Mouse (Mus musculus): ENCODE measurements around the gene Rubcnl. TPM values are rescaled to one million over a fixed set of nuclear protein-coding genes. Genes with fewer than 3 reads are reported as not detected.

Gene Rubcnl
- 1 to 10 TPM; 1.2 to 3.1 (median 2.0) TPM for total RNA-seq (2022)

- DNase-seq (ENCODE audit: low spot score in 2 of 2): peak; percentile 37 to 39
Measured at GRCm38 (mm10) chr14:75015856-75016714, at the start of gene Rubcnl. Gene Rubcnl, plus strand, starts transcription at chr14:75016027.

GRCm38 (mm10) chr14:74972216-74972615 is 43.6 kb upstream of the Rubcnl start:
- no peak for DNase-seq (ENCODE audit: low spot score in 2 of 2)

DNA sequence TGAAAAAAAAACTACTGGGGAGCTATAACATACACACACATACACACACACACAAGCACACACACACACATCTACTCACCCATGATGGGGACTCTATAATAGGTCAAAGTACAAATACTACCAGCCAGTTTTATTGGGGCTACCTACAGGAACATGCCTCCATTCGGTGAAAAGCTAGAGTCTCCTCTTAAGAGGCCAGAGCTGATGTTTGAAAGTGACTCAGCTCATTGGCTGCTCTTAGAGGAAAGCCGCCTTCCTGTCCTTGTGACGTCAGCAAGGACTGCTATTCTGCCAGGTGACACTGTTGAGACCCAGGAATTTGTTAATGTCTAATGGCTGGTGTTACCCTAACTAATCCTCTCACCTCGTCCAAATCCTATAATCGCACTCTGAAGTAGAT is 43.1 kb upstream of the Rubcnl start:
- DNase-seq (ENCODE audit: low spot score in 2 of 2): no peak

DNA sequence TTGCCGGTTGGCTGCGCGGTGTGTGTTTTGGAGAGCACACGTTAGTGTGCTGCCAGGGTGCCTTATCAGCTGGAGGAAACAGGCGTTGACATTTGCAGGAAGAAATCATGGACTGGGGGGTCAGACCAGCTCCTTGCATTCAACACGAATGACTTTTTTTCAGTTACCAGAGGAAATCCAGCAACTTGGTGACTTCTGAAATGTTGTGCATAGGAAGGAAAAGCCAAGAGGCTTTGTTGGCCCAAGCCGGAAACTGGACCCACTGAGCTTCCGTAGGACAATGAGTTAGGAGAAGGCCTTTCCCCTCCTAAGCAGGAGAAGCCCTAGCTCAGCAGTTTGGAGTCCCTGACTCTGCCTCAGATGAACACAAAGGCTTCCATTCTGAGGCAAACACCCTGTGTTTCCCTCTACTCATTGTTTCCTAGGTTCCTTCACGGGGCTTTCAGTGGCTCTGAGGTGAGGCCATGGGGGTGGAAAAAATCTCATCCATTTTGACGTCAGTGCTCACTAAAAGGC is 41.6 kb upstream of the Rubcnl start:
- no peak for DNase-seq (ENCODE audit: low spot score in 2 of 2)

DNA sequence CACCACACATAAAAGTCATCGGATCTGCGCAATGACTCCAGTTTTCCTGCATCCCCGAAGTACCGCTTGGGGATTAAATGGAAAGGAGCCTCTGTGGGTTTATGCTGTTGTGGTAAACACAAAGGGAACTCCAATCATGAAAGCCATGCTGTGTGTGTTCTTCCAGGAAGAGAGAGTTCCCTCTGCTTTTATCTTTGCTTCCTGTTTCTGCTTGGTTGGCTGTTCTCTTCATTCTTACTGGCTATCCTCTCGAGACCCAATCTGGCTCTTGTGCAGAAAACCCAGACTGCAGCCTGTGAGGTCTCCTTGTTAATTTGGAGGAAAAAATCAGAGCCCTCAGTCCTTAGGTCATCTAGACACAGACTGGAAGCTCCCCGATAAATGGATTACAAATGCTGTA is 38.9 kb upstream of the Rubcnl start:
- DNase-seq (ENCODE audit: low spot score in 2 of 2): no peak

GRCm38 (mm10) chr14:74981016-74981415 is 34.8 kb upstream of the Rubcnl start:
- DNase-seq (ENCODE audit: low spot score in 2 of 2): no peak

GRCm38 (mm10) chr14:74983079-74983478 is 32.7 kb upstream of the Rubcnl start:
- no peak for DNase-seq (ENCODE audit: low spot score in 2 of 2)

GRCm38 (mm10) chr14:74984817-74985391 is 30.9 kb upstream of the Rubcnl start:
- peak; percentile 6 to 26 for DNase-seq (ENCODE audit: low spot score in 2 of 2)

- DNase-seq (ENCODE audit: low spot score in 2 of 2): no peak
Measured at GRCm38 (mm10) chr14:74985658-74986057, 30.2 kb upstream of the Rubcnl start.

- DNase-seq (ENCODE audit: low spot score in 2 of 2): no peak
Measured at GRCm38 (mm10) chr14:74986527-74986926, 29.3 kb upstream of the Rubcnl start.

- DNase-seq (ENCODE audit: low spot score in 2 of 2): no peak
Measured at GRCm38 (mm10) chr14:74989322-74989721, 26.5 kb upstream of the Rubcnl start.

DNA sequence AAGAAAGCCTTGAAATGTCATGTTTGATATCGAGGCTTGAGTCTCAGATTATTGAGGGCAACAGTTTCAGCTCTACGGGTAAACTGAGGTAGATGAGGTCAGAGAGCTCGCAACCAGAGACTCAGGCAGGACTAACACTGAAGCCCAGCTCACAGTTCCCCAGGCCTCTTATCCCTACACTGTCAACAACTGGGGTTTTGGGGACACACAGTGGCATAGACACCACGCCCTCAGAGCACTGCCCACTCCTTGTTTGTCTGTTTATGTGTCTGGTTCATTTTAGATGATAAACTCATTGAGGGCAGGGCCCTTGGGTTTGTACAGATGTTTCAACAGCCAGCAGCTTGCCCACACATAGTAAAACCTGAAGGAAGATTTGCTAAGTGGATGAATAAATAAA is 25.9 kb upstream of the Rubcnl start:
- DNase-seq (ENCODE audit: low spot score in 2 of 2): no peak

DNA sequence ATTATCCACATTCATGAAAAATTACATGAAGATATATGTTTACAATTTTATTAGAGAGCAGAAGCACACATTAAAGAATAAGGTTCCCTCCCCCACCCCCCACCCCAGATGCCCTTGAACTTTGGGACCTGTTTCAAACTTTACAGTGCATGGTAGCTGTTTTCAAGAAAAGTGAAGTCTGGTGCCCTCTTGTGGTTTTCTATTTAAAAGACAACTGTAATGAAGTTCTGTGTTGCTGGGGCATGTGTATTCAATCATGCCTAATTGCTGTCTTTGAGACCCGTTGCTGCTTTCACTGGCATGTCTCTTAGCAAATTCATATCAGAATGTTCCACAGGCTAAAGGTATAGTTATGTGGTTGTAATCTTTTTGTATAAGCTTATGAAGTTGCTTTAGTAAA is 25.3 kb upstream of the Rubcnl start:
- DNase-seq (ENCODE audit: low spot score in 2 of 2): no peak

- no peak for DNase-seq (ENCODE audit: low spot score in 2 of 2)
Measured at GRCm38 (mm10) chr14:74996556-74996955, 19.3 kb upstream of the Rubcnl start.

DNA sequence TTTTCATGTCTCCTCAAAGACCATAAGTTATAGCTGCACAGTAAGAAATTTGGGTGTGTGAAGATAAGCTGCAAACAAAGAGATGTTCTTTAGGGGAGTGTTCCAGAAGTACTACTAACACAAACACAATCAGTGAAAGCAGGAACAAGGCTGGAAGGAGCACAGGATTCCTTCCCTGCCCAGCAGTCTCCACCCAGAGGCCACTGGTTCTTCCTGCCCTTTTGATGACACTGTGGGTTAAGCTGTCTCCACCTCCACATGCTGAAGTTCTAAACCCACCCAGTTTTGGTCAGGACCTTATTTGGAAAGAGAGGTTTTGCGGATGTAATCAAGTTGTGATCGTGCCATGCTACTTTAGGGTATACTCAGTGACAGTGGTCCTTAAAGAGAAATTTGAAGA is 18.8 kb upstream of the Rubcnl start:
- no peak for DNase-seq (ENCODE audit: low spot score in 2 of 2)

- DNase-seq (ENCODE audit: low spot score in 2 of 2): no peak
Measured at GRCm38 (mm10) chr14:75001364-75001763, 14.5 kb upstream of the Rubcnl start.

GRCm38 (mm10) chr14:75003356-75003755 is 12.5 kb upstream of the Rubcnl start:
- no peak for DNase-seq (ENCODE audit: low spot score in 2 of 2)

DNA sequence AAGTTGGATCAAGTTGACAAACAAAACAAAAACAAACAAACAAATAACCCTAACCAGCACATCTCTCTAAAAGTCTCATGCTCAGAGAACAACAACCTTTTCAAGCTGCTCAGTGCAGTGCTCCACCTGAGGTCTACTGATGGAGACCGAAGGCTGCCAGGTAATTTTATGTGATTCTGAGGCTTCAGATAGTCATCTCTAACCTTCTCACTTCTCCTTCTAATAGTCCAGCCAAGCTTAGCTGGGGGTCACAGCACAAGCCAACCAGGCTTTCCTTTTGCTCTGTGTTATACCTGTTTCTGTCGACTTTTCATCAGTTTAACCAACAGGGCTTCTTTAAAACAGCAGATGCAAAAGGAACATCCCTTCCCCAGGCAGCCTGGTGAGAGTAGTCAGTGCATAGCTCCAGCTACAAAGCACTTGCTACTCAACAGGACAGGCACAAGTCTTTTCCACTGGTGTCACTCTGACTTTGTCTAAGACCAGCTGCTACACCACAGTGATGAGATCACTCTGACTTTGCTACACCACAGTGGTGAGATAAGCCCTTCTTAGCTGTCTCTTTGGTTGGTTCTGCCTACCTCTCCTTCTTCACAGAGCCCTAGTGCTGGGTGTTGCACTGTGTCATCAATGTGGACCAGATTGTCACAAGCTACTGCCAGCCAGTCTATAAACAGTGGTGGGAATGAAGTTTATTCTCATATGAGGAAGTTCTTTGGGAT is 10.2 kb upstream of the Rubcnl start:
- DNase-seq (ENCODE audit: low spot score in 2 of 2): no peak

DNA sequence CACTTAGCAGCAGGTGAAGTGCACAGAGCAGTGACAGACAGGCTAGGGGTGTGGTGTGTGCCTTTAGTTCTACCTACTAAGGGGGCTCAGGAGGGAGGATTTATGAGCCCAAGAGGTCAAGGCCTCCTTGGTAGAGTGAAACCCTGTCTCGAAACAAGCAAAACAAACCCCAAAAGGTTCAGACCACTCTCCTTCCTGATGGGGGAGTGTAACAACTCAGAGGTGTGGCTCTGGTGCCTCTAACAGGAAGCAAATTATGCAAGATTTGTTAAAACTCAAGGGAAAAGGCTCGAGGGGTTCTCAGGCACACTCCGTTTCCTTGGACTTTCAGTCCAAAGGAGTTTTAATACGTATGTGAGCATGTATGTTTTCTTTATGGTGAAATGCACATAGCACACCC is 5.5 kb upstream of the Rubcnl start:
- no peak for DNase-seq (ENCODE audit: low spot score in 2 of 2)

DNA sequence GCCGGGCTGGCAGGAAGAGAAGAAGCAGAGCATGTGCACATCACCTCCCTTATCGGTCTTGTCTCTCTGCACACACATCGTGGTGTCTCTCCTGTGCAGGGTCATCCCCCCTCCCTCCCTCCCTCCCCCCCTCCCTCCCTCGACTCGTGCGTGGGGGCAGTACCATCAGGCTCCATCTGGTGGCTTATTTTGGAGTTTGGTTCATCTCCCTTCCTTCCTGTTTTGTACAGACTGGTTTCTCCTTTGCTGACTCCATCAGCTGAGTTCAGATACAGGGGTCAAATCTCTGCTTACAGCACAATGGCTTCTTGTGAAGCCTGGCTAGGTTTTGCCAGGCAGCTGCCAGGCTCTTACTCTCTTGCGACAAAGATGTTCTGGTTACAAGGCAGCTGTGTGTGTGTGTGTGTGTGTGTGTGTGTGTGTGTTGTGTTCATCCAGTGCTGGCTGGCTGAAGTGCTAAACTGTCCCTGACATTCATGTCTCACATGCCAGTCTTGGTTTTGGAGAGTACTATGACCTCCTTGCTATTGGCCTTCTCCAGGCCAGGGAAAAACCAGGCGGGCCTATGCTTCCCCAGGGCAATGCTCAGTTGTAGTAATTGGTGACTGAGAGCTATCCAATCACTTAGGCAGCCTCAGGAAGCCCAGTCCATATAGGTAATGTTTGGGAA is 4.7 kb upstream of the Rubcnl start:
- no peak for DNase-seq (ENCODE audit: low spot score in 2 of 2)

DNA sequence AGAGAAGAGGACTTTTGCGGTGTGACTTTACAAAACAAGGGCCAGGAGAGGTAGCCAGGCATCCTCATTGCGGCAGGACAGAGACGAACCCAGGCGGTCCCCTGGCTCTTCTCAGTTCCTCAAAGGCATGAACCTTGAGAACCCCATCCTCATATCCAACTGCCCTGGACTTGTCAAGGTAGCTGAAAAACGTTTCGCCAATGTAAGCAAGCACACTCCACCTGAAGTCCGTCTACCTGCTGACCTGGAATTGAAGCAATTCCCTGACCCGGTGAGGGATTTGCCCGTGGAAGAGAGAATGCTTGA is 841 bp downstream of the Rubcnl start:
- no peak for DNase-seq (ENCODE audit: low spot score in 2 of 2)

- no peak for DNase-seq (ENCODE audit: low spot score in 2 of 2)
Measured at GRCm38 (mm10) chr14:75017277-75017676, 1.4 kb downstream of the Rubcnl start.
